Mouse (Mus musculus) bone marrow, adult 2 months (tissue): ENCODE measurements around the gene Ldlrad1.
A peak's percentile ranks its signal among the peaks of the same experiment; 100 is the strongest.

Source experiments
- CTCF ChIP-seq: fragments of 200-500 bp; IDR thresholded peaks from 2 replicates; pipeline ENCODE4 v1.5.1; 2011; ENCODE audit warnings: low read length, control low read depth; ENCODE audit not compliant: control insufficient read depth, insufficient read depth
- POLR2A ChIP-seq: fragments of 200-500 bp; IDR thresholded peaks from 2 replicates; pipeline ENCODE4 v1.6.1; 2011; ENCODE audit warnings: low read depth, mild to moderate bottlenecking, control low read depth, low read length, borderline replicate concordance; ENCODE audit not compliant: control insufficient read depth

GRCm38 (mm10) chr4:107253125-107254091, 44.4 kb downstream of the Ldlrad1 start, which contains the start of the genes Lrrc42 and Hspb11:
- no peak; the same call in 1 of the 2 replicates for TF ChIP-seq POLR2A
- peak; percentile 4; the same call in 1 of the 2 replicates for TF ChIP-seq CTCF
